Mouse (Mus musculus) olfactory bulb, adult 2 months (tissue): Measurements from ENCODE around the gene Psmb4. TPM values are rescaled to one million over a fixed set of nuclear protein-coding genes. Genes with fewer than 3 reads are reported as not detected.

Experiments
- H3K27ac ChIP-seq: fragments of 200-500 bp; 2 replicates; pipeline ENCODE4 v1.5.1; 2012; ENCODE audit warnings: low read depth, low read length; ENCODE audit not compliant: insufficient read depth
- H3K4me1 ChIP-seq: fragments of 200-500 bp; 2 replicates; pipeline ENCODE4 v1.6.1; 2012; ENCODE audit warnings: low read length; ENCODE audit not compliant: control insufficient read depth, insufficient read depth
- H3K4me3 ChIP-seq: fragments of 200-500 bp; 2 replicates; pipeline ENCODE4 v1.5.1; 2012; ENCODE audit warnings: mild to moderate bottlenecking, low read depth, low read length, moderate library complexity; ENCODE audit not compliant: insufficient read depth
- CTCF ChIP-seq: fragments of 200-500 bp; IDR thresholded peaks from 2 replicates; pipeline ENCODE4 v1.5.1; 2012; ENCODE audit warnings: low read depth, mild to moderate bottlenecking, low read length, moderate library complexity; ENCODE audit not compliant: insufficient read depth
- POLR2A ChIP-seq: fragments of 200-500 bp; IDR thresholded peaks from 2 replicates; pipeline ENCODE4 v1.6.1; 2012; ENCODE audit warnings: mild to moderate bottlenecking, low read depth, low read length, moderate library complexity; ENCODE audit not compliant: insufficient read depth
- WGBS: fragments of 180-500 bp; shearing (Covaris S2); methylation state at CpG from one replicate; pipeline ENCODE4 v1.1.7; 2018; 5-methylcytosine and 5-hydroxymethylcytosine counted together
- polyA plus RNA-seq: library from polyadenylated mRNA; stranded (reverse); fragments of >200 nt; gene quantifications from 2 replicates; pipeline ENCODE4 v1.2.4, GENCODE M21; 2012; ENCODE audit warnings: low replicate concordance; ENCODE audit not compliant: missing spikeins, insufficient read depth, insufficient read length

Gene Psmb4
- polyA plus RNA-seq, 1 experiment: not detected

GRCm38 (mm10) chr3:94849338-94849737 lies 37.4 kb downstream of the Psmb4 start:
- TF ChIP-seq CTCF (no peak), POLR2A (no peak)
- peaks cover 5% of the 10 kb centered on the region; the same call in 1 of the 2 replicates for H3K4me1 ChIP-seq
- H3K27ac ChIP-seq: no peak overlapping the region
- WGBS: 6% methylated on average over 1 of the region's 1 CpGs
- H3K4me3 ChIP-seq: no peak overlapping the region

DNA sequence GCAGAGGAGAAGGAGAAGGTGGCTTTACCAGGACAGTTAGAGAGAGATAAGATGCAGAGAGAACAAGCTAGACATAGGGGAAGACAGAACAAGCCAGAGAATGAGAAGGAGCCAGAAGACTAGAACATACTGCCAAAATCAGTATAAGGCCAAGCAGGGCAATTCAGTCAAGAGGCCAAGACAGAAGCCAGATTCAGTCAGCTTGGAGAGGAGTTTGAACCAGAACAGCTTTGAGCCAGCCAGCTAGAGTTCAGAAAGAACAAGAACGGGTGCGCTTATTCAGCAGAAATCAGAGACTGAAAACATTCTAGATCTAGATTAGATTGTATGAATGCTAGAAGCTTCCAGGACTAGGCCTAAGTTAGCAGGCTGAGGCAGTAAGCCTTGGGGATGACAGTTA lies 39.4 kb downstream of the Psmb4 start:
- Histone ChIP-seq H3K4me3 (no peak overlapping the region), H3K4me1 (peaks cover 5% of the 10 kb centered on the region; the same call in 1 of the 2 replicates), H3K27ac (no peak overlapping the region)
- WGBS: 84% methylated on average over 2 of the region's 2 CpGs
- TF ChIP-seq CTCF (no peak), POLR2A (no peak)

DNA sequence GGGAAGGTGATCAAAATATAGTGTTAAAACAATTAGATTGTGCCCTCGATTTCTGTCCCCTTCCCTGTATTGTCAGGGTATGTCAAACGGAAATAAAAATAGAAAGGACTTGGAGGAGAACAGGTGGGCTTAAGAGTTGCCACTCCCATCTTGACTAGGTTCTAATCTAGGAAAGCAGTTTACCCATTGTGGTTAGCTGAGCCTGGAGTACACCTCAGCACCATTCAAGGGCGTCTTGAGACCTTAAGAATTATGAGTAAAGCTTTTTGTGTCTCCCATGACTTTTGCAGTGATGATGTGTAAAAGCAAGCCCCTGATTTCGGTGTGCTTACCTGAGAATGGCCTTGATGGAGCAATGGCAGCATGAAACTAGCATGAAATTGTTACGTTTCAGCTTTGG lies 47.7 kb downstream of the Psmb4 start:
- Histone ChIP-seq H3K4me3 (no peak overlapping the region), H3K4me1 (peaks cover 2% of the 10 kb centered on the region; the same call in 1 of the 2 replicates), H3K27ac (no peak overlapping the region)
- TF ChIP-seq CTCF: no peak
- 35% methylated on average over 5 of the region's 5 CpGs for WGBS

GRCm38 (mm10) chr3:94838631-94839030 lies 48.1 kb downstream of the Psmb4 start:
- TF ChIP-seq POLR2A: no peak
- no peak for TF ChIP-seq CTCF
- WGBS: under 1% methylated on average over 9 of the region's 9 CpGs
- Histone ChIP-seq H3K4me1 (peaks cover 2% of the 10 kb centered on the region; the same call in 1 of the 2 replicates), H3K4me3 (peak overlapping the region; percentile 55), H3K27ac (peak overlapping the region; percentile 83)

- H3K4me1 ChIP-seq: peaks cover 2% of the 10 kb centered on the region; the same call in 1 of the 2 replicates
- H3K27ac ChIP-seq: peak overlapping the region; percentile 83
- H3K4me3 ChIP-seq: peak overlapping the region; percentile 76
- TF ChIP-seq POLR2A (peak; percentile 45), CTCF (no peak)
- under 1% methylated on average over 62 of the region's 62 CpGs for WGBS
These were observed 48.7 kb downstream of the Psmb4 start for GRCm38 (mm10) chr3:94837959-94838496.

DNA sequence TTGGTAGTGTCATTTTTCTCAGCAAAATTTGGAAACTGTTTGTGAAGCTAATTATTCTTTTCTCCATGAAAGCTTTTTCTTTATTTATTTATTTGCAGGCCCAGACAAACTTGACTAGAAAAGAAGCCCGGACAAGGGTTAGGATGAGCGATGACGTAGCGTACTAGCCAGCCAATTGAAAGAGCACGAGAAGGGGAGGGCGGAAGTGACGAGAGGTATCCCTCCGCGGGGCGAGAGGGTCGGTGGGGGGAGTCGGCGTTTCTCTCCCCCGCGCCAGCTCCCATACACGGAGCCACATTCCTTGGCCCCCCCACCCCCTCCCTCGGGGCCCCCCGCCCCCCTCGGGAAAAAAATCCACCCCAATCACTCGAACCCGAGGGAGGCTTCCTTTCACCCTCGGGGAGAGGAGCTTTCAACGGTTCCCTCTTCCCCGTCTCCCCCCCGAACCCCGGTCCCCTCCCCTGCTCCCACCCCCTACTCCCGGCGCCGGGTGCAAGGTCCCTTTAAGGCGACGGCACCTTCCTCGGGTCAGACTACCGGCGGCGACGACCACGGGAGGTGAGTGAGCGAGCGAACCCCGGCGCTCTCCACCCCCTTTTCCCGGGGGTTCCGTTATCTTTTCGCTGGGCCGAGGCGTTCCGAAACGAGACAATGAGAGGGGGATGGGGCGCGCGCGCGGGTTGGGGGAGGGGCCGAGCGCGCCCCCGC lies 49.4 kb downstream of the Psmb4 start, which contains the start of gene Pogz:
Gene Pogz (plus strand): TSS at position 385 of the 708 bp plus-strand sequence.
- TF ChIP-seq CTCF (no peak), POLR2A (no peak)
- WGBS: 2% methylated on average over 56 of the region's 57 CpGs
- no peaks in the 10 kb centered on the region for H3K4me1 ChIP-seq
- peak within 1 kb of the TSS; percentile 76 for H3K4me3 ChIP-seq
- H3K27ac ChIP-seq: peak within 1 kb of the TSS; percentile 91

GRCm38 (mm10) chr3:94835396-94835795 lies 51.4 kb downstream of the Psmb4 start:
- 91% methylated on average over 3 of the region's 3 CpGs for WGBS
- Histone ChIP-seq H3K4me1 (no peaks in the 10 kb centered on the region), H3K27ac (no peak overlapping the region), H3K4me3 (no peak overlapping the region)
- TF ChIP-seq CTCF (no peak), POLR2A (no peak)

Other genes starting within 250 kb of the Psmb4 start
- not detected in 2 replicates for gene Gm10972, start 243.8 kb downstream of the Psmb4 start, polyA plus RNA-seq
- not detected in 2 replicates for gene Tuft1, start 228.1 kb downstream of the Psmb4 start, polyA plus RNA-seq
- not detected in 2 replicates for gene Selenbp2, start 193.4 kb downstream of the Psmb4 start, polyA plus RNA-seq
- not detected in 2 replicates for gene Cgn, start 100.5 kb downstream of the Psmb4 start, polyA plus RNA-seq
- not detected in 2 replicates for gene Pogz, start 49.4 kb downstream of the Psmb4 start, polyA plus RNA-seq
- not detected in 2 replicates for gene Selenbp1, start 46.1 kb upstream of the Psmb4 start, polyA plus RNA-seq
- not detected in 2 replicates for gene Rfx5, start 67.1 kb upstream of the Psmb4 start, polyA plus RNA-seq
- not detected in 2 replicates for gene Pi4kb, start 87.8 kb upstream of the Psmb4 start, polyA plus RNA-seq
- gene Zfp687, start 128.5 kb upstream of the Psmb4 start, polyA plus RNA-seq: 132 TPM in 1 of 2 replicates, not detected in the other
- 457 TPM in 1 of 2 replicates, not detected in the other for gene Psmd4, start 155.7 kb upstream of the Psmb4 start, polyA plus RNA-seq
- gene Pip5k1a, start 220.0 kb upstream of the Psmb4 start, polyA plus RNA-seq: not detected in 2 replicates
- gene Vps72, start 224.1 kb upstream of the Psmb4 start, polyA plus RNA-seq: not detected in 2 replicates
- not detected in 2 replicates for gene Tmod4, start 237.5 kb upstream of the Psmb4 start, polyA plus RNA-seq
- gene Scnm1, start 247.1 kb upstream of the Psmb4 start, polyA plus RNA-seq: not detected in 2 replicates
- gene Lysmd1, start 247.1 kb upstream of the Psmb4 start, polyA plus RNA-seq: not detected in 2 replicates